Mouse (Mus musculus): ENCODE measurements around the gene Atp5g3.
"Not testable (repeated sequence)": the region's sequence is repeated elsewhere in the genome, so short reads cannot be mapped to it uniquely, and the experiment has no call there.

Atp5g3 gene

DNA sequence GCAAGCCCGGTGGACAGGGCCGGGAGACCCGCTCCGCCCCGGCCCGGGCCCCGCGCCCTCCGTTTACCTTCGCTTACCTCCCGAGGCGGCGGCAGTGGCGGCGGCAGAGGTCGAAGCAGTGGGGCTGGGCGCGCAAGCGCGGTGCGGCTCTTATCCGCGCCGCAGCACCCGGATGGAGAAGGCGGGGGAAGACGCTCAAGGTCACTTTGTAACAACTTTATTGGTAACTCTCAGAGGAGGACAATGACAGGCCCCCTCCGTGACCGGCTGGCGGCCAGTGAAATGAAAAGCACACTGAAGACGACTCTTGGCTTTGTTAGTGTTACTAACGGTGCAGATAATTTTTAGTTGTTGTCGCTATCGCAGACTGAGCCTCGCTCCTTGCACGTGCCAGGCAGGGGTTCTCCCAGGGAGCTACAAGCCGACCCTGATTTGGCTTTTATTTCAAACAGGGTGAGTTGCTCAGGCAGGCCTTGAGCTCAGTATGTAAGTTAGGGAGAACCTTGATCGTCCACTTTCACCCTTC, at the start of gene Atp5g3:
Atp5g3 (minus strand) TSS at position 152 of the 526 bp plus-strand sequence.
- peak; percentile 86 for DNase-seq (ENCODE audit: extremely low read depth, insufficient read length, low spot score)

DNA sequence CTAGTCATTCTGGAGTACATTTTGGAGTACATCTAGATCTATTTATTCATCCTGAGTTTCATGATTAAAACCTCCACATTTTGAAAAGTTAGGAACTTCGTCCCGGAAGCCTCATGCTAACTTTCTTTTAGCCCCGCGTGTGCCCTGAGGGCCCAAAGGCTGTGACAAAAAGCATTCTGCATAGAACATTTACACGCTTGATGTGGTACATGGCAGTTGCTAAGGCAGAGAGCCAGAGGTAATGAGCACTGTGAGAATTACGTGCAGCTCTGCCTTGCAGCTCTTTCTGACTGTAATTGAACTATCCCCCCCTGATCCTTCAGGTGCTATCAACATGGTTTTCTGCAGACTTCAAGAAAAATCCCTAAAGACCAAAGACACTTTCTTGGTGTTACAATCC, 47.2 kb upstream of the Atp5g3 start:
- DNase-seq (ENCODE audit: extremely low read depth, insufficient read length, low spot score): no peak

DNA sequence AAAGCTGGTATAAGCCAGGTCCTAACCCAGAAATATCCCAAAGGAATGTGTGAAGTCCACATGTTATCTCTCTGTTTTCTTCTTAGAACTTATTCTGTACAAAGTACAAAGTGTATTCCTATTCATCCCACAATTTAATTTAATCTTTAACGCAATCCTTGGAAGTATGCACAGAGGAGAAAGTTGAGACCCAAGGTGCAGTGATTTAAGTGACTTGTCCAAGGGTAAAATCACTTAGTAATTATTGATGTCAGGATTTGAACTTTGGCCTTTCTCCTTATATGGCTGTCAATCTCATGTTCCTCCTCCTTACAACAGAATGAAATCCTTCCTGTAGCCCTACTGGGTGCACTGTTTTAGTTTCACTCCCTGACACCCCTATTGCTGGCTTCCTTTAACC, 42.5 kb upstream of the Atp5g3 start:
- DNase-seq (ENCODE audit: extremely low read depth, insufficient read length, low spot score): no peak

DNA sequence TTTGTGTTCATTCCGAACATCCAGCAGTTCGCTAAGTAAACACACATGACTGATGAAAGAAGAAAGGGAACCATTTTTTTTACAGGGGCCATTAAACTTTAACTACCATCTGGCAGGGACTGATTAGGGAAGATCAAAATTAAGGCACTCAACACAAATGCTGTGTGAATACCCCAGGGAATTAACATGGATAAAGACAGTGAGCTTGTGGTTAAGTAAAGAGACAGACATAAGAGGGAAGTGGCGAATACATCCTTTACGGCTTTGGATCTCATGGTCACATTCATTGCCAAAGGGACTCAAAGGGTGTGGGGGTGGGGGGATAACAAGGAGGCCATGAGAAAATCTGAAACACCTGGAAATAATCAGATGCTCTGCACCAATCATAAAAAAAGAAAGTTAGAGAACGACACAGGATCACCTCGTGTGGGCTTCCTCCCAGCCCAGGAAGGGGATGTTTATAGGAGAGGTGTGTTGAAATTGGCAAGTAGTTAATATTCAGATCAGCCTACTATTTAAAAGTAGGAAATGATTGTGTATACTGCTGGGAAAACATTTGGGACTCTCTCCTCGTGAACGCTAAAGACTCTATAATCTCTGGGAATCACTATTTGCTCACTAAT, 41.6 kb upstream of the Atp5g3 start:
- no peak for DNase-seq (ENCODE audit: extremely low read depth, insufficient read length, low spot score)

DNA sequence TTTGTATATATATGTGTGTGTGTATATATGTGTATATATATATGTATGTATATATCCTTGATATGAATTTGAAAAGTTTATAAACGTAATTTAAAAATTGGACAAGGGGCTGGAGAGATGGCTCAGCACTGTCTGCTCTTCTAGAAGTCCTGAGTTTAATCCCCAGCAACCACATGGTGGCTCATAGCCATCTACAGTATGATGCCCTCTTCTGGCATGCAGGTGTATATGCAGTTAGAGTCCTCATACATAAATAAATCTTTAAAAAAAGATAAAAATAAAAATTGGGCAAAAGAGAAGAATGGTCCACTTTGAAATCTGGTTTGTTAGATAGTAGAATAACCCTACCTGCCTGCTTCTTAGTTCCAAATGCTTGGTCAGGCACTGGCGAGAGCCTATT, 36.2 kb upstream of the Atp5g3 start:
- DNase-seq (ENCODE audit: extremely low read depth, insufficient read length, low spot score): no peak

DNA sequence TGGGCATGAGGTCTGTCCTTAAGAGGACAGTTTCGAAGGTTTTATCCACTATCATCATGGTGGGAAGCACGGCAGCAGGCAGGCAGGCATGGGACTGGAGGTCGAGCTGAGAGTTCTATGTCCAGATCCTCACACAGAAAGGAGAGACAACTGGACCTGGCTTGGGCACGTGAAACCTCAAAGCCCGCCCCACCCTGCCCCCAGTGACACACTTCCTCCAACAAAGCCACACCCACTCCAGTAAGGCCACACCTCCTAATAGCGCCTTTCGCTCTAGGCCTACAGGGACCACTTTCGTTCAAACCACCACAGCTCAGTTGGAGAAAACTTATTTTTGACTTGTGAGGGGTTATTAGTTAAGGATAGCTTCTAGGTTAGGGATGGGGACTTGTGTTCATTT, 32.6 kb upstream of the Atp5g3 start:
- DNase-seq (ENCODE audit: extremely low read depth, insufficient read length, low spot score): peak; percentile 9

DNA sequence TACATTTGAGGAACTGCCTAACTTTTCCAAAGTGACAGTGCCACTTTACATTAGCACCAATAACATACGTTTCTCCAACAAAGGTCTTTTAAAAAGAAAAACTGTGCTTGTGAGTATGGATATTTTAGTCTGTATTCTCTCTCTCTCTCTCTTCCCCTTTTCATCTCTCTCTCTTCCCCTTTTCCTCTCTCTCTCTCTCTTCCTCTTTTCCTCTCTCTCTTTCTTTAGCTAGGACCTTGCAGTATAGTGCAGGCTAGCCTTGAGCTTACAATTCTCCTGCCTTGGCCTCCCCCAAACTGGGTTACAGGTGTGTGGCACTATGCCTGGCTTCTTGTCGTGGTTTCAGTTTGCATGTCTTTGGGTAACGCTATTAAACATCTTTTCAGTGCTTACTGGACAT, 31.7 kb upstream of the Atp5g3 start:
- DNase-seq (ENCODE audit: extremely low read depth, insufficient read length, low spot score): no peak

DNA sequence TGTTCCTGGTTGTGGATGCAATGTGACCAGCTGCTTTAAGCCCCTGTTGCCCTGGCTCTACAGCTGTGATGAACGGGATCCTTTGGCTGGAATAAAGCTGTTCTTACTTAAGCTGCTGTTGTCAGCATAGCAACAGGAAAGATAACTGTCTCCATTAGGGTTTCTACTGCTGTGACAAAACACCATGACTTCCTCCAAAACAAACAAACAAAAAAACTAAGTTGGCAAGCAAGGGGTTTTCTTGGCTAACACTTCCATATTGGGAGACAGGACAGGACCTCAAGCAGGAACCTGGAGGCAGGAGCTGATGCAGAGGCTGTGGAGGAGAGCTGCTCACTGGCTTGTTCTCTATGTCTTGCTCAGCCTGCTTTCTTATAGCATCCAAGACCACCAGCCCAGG, 30.2 kb upstream of the Atp5g3 start:
- DNase-seq (ENCODE audit: extremely low read depth, insufficient read length, low spot score): no peak

DNA sequence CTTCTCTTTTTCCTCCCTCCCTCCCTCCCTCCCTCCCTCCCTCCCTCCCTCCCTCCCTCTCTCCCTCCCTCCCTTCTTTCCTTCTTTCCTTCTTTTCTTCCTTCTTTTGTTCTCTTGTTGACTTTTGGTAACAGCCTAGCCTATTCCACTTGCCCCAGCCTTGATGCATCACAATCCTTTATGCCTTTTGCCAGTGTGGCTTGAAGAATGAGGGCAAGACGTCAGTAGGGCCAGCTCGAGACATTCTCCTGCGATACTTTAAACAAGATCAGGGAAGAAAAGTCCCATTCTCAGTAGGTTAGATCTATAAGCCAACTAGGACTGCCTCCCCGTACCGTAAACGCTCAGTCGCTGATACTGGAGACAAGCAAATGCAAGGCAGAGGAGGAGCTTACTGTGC, 29.3 kb upstream of the Atp5g3 start:
- no peak for DNase-seq (ENCODE audit: extremely low read depth, insufficient read length, low spot score)

DNA sequence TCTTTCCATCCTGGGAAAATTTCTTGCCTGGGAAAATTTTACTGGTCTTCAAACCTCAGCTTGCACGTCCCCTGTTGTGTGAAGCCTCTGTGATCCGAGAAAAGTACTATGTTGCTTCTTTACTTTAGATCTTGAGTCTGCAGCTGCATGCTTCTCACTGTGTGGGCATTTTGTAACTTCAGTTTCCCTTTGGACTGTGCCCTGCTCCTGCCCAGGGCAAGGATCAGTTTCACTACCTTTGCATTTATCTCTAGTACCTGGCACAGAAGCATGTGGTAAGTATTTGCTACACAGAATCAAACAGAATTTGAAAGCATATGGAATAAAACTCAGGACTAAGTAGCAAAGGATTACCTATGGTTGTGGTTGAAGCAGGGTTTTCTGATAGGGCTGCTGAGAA, 27.8 kb upstream of the Atp5g3 start:
- no peak for DNase-seq (ENCODE audit: extremely low read depth, insufficient read length, low spot score)

DNA sequence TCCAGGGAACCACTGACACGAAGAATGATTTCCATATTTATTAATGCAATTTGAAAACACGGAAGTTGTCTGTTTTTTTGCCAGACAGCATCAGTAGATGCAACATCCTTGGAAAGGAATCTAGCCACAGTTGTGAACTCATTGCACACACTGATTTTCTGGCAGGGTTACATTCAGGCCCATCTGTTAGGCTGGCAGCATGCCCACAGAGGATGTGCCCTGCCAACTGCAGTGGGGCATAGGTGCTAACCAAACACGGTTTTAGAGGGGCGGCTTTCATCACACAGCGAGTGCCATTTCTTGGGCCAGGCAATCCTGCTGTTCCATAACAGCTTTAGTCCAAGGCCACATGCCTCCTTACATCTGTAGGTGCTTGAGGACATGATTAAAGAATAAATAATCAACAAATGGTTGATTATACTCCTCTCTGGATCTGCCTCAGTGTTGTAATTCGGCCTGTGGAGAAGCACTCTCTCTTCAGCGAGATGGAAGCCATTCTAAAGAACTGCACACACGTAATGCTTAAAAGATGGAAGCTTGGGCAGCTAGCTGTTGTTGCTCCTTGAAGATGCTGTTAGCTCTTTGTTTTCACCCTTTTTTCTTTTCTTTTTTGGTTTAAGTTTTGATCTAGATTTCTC, 21.7 kb upstream of the Atp5g3 start:
- no peak for DNase-seq (ENCODE audit: extremely low read depth, insufficient read length, low spot score)

DNA sequence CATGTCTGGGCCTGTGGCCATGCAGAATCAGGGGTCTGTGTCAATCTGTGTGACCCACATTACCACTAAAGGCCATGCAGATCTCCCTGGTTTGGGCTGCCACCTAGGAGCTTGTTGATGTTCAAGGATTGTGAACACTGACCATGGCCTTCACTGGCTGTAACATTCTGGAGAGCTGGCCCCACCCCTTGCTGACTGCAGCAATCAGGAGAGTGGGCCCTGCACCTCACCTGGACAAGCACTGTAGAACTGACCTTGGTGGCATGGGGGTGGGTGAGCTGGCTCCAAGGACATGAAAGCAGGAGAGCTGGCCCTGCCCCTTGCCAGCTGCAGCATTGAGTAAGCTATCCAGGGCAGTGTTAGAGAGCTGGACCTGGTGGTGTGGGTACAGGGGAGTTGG, 16.6 kb upstream of the Atp5g3 start:
- DNase-seq (ENCODE audit: extremely low read depth, insufficient read length, low spot score): no peak

DNA sequence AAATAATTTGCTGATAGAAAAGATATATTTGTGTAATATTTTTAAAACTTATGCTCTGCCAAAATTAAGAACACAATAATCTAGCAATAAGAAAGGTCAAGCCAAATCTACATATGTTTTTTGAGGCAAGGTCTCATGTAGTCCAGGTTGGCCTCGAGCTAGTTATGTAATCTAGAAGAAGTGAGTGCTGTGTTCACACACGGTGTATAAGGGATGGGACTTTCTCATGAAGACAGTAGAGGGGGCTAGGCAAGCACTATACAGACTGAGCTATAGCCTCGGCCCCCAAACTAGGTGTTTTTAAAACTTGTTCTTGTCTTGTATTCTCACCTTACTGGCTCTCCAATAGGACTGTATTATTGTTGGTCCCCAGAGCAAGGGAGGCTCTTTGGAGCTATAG, 14.4 kb upstream of the Atp5g3 start:
- DNase-seq (ENCODE audit: extremely low read depth, insufficient read length, low spot score): no peak

DNA sequence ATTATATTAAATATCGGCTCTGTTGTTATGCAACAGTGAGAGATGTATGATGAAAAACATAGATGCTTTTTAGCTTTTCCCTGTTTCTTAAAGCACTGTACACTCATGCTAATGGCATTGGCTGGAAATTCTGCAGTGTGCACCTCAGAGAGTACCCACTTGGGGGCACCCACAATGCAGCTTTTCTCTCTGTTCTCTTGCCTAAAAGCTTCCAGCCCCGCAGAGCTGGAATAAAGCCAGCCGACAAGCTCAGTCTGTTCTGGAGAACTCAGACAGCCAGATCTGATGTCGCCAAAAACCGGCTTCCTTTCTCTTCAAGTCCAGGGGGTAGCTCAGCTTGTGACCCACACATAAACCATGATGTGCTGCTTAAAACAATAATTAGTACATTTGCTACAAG, 14.0 kb upstream of the Atp5g3 start:
- no peak for DNase-seq (ENCODE audit: extremely low read depth, insufficient read length, low spot score)

DNA sequence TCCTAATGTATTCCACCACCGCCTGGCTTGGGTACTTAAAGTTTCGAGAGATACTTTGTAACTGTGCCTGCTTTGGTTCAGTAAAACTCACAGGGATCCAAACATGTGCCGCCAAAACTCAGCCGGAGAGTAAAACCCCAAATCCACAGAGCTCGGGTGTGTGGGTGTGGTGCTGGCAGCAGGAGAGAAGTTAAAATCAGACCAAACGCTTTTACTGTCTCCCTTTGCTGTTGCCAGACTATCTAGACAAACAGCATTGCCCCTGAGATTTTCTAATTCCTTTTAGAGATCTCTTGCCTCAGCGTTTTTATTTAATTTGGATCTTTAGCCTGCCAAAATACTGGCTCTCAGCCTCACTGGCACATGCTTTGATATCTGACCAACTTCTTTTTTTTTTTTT, 8.5 kb upstream of the Atp5g3 start:
- no peak for DNase-seq (ENCODE audit: extremely low read depth, insufficient read length, low spot score)

DNA sequence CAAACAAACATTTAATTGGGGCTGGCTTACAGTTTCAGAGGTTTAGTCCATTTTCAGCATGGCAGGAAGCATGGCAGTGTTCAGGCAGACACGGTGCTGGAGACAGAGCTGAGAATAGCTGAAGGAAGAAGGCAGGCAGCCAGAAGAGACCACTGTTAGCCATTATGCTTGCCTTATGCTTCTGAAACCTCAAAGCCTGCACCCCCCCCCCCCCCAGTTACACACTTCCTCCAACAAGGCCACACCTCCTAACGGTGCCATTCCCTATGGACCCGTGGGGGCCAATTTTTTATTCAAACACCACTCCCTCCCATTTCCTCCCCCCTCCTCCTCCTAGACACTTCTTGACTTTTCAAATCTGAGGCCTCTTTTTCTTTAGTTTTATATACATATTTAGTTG, 1.1 kb upstream of the Atp5g3 start:
- DNase-seq (ENCODE audit: extremely low read depth, insufficient read length, low spot score): peak; percentile 21

DNA sequence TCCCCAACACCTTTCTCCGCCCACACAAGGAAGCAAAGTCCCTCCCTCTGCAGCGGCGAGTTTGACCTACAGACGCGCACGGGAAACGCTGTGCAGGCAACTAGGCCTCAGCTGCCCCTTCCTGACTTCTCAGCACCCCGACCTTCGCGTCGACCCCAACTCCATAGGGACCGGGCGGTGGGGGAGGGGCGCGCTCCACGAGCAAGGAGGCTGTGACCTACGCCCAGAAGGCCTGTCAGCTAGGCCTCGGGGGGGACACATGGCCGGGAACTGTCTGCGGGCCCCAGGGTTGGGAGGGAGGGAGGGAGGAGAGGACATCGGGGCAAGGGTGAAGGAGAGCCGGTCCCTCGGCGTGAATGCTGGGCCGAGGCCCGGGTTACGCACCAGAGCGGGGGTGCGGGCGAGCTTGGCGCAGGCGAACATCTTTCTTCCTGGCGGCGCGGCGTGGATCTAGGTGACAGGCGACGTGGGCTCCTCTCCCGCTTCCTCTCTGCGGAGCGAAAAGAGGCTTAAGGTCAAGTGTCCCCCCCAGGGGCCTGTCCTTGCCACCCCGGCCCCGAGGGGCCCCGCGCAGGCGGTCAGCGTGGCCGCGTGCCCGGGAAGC, 453 bp downstream of the Atp5g3 start:
- DNase-seq (ENCODE audit: extremely low read depth, insufficient read length, low spot score): peak; percentile 63

DNA sequence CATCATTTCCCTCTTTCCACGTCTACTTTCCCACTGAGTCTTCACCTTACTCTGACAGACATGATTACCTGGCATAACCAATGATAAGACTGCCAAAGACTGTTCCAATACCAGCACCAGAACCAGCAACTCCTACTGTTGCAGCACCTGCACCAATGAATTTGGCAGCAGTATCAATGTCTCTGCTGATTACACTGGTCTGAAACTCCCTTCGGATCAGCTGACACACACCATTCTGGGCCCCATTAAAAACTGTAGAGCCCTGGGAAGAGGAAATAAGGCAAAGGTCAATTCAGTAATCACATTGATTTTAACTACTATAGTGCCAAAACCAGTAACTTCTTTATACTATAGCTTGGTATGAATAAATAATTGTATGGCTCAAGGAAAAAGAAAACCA, 2.0 kb downstream of the Atp5g3 start:
- no peak for DNase-seq (ENCODE audit: extremely low read depth, insufficient read length, low spot score)

DNA sequence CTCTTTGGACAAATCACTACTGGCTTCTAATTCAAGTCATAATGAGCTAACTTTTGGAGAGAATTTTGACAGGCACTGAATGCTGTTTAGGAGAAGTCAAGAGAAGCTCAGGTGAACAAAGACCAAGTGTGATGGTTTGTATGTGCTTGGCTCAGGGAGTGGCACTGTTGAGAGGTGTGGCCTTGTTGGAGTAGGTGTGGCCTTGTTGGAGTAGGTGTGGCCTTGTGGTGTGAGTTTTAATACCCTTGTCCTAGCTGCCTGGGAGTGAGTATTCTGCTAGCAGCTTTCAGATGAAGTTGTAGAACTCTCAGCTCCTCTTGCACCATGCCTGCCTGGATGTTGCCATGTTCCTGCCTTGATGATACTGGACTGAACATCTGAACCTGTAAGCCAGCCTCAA, 6.4 kb downstream of the Atp5g3 start:
- DNase-seq (ENCODE audit: extremely low read depth, insufficient read length, low spot score): not testable (repeated sequence)

DNA sequence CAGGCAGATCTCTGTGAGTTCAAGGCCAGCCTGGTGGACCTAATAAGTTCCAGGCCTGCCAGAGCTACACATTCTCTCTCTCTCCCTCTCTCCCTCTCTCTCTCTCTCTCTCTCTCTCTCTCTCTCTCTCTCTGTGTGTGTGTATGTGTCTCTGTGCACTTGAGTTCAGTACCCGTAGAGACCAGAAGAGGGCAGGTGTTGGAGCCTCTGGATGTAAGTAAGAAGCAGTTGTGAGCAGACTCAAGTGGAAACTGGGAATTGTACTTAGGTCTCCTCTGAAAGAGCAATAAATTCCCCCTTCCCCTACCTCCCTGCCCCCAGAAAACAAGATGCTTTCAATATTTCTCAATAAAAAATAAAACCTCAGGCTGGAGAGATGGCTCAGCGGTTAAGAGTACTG, 7.6 kb downstream of the Atp5g3 start:
- no peak for DNase-seq (ENCODE audit: extremely low read depth, insufficient read length, low spot score)

DNA sequence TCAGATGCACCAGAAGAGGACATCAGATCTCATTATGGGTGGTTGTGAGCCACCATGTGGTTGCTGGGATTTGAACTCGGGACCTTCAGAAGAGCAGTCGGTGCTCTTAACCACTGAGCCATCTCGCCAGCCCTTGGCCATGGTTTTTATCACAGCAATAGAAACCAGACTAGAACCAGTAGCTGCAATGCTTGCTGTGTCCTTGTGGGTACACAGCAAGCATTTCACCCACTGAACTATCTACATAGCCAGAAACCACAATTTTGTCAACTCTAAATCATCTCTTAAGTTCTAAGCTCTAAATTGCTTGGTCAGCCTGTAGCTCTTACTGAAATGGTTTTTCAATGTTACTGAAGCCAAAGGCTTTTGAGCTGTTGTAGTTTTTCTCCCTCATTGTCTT, 8.8 kb downstream of the Atp5g3 start:
- not testable (repeated sequence) for DNase-seq (ENCODE audit: extremely low read depth, insufficient read length, low spot score)

DNA sequence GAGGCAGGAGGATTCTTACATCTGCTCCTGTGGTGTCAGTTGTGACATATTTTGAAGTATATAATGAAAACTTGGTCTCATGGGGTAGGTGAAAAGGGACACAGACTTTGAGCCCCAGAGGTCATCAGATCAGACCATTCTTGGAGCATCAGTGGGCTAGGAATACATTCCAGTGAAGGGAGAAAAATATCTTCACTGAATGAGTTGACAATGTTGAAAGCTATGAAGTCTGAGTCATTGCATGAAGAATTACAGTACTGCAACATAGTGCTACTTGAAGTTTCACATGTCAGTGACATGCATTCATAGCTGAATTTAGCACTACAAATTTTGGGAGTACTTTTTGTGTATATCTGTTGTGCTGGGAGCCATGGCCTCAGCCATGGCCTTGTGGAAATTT, 10.0 kb downstream of the Atp5g3 start:
- DNase-seq (ENCODE audit: extremely low read depth, insufficient read length, low spot score): no peak

All from 3134 (cell line).